Mouse (Mus musculus): ENCODE data around the gene Grrp1. TPM values are rescaled to one million over a fixed set of nuclear protein-coding genes. Genes with fewer than 3 reads are reported as not detected.

The Grrp1 gene
- polyA plus RNA-seq, 1 experiment = not detected

GRCm38 (mm10) chr4:134222793-134223600 lies 30.9 kb downstream of the Grrp1 start:
- H3K4me1 ChIP-seq (ENCODE audit: control insufficient read depth, insufficient read depth, low read length) = no peaks in the 10 kb centered on the region
- H3K4me3 ChIP-seq (ENCODE audit: insufficient read depth, low read length) = no peak overlapping the region
- no peak for TF ChIP-seq POLR2A (IDR thresholded peaks at IDR 0.05; ENCODE audit: borderline replicate concordance, low read depth, low read length)
- no peak for TF ChIP-seq CTCF (IDR thresholded peaks at IDR 0.05; ENCODE audit: low read depth, low read length)
- H3K27ac ChIP-seq (ENCODE audit: insufficient read depth, low read depth, low read length) = no peak overlapping the region

GRCm38 (mm10) chr4:134206488-134207053 lies 47.3 kb downstream of the Grrp1 start:
- Histone ChIP-seq H3K4me1 (ENCODE audit: control insufficient read depth, insufficient read depth, low read length) (peaks cover 3% of the 10 kb centered on the region), H3K27ac (ENCODE audit: insufficient read depth, low read depth, low read length) (no peak overlapping the region), H3K4me3 (ENCODE audit: insufficient read depth, low read length) (no peak overlapping the region)
- no peak for TF ChIP-seq POLR2A (IDR thresholded peaks at IDR 0.05; ENCODE audit: borderline replicate concordance, low read depth, low read length)
- no peak for TF ChIP-seq CTCF (IDR thresholded peaks at IDR 0.05; ENCODE audit: low read depth, low read length)

GRCm38 (mm10) chr4:134203340-134203896 lies 50.5 kb downstream of the Grrp1 start:
- Histone ChIP-seq H3K4me1 (ENCODE audit: control insufficient read depth, insufficient read depth, low read length) (peaks cover 3% of the 10 kb centered on the region), H3K27ac (ENCODE audit: insufficient read depth, low read depth, low read length) (no peak overlapping the region), H3K4me3 (ENCODE audit: insufficient read depth, low read length) (no peak overlapping the region)
- no peak for TF ChIP-seq CTCF (IDR thresholded peaks at IDR 0.05; ENCODE audit: low read depth, low read length)
- no peak for TF ChIP-seq POLR2A (IDR thresholded peaks at IDR 0.05; ENCODE audit: borderline replicate concordance, low read depth, low read length)

GRCm38 (mm10) chr4:134202904-134203303 lies 51.0 kb downstream of the Grrp1 start, which contains the start of gene Gm7534:
Gene Gm7534, minus strand, starts transcription at chr4:134203004.
- no peak within 1 kb of the TSS for H3K4me3 ChIP-seq (ENCODE audit: insufficient read depth, low read length)
- H3K27ac ChIP-seq (ENCODE audit: insufficient read depth, low read depth, low read length) = no peak within 1 kb of the TSS
- peaks cover 3% of the 10 kb centered on the region for H3K4me1 ChIP-seq (ENCODE audit: control insufficient read depth, insufficient read depth, low read length)
- TF ChIP-seq POLR2A (IDR thresholded peaks at IDR 0.05; ENCODE audit: borderline replicate concordance, low read depth, low read length) = no peak

Other genes starting within 250 kb of the Grrp1 start
- 0.23 TPM in 1 of 2 replicates, not detected in the other for gene Lin28a, start 235.3 kb downstream of the Grrp1 start, polyA plus RNA-seq (2012; ENCODE audit: insufficient read depth, insufficient read length, missing spikeins)
- not detected in 2 replicates for gene Zfp683, start 200.3 kb downstream of the Grrp1 start, polyA plus RNA-seq (2012; ENCODE audit: insufficient read depth, insufficient read length, missing spikeins)
- 0.71 and 2.7 TPM in 2 replicates for gene Crybg2, start 193.3 kb downstream of the Grrp1 start, polyA plus RNA-seq (2012; ENCODE audit: insufficient read depth, insufficient read length, missing spikeins)
- 1,130 and 1,142 TPM in 2 replicates for gene Cd52, start 159.0 kb downstream of the Grrp1 start, polyA plus RNA-seq (2012; ENCODE audit: insufficient read depth, insufficient read length, missing spikeins)
- 2.5 and 5.8 TPM in 2 replicates for gene Ubxn11, start 151.5 kb downstream of the Grrp1 start, polyA plus RNA-seq (2012; ENCODE audit: insufficient read depth, insufficient read length, missing spikeins)
- 1,334 and 1,359 TPM in 2 replicates for gene Sh3bgrl3, start 125.3 kb downstream of the Grrp1 start, polyA plus RNA-seq (2012; ENCODE audit: insufficient read depth, insufficient read length, missing spikeins)
- gene Cep85, start 67.0 kb downstream of the Grrp1 start, polyA plus RNA-seq (2012; ENCODE audit: insufficient read depth, insufficient read length, missing spikeins) = 12.5 and 13.9 TPM in 2 replicates
- gene Gm7534, start 51.1 kb downstream of the Grrp1 start, polyA plus RNA-seq (2012; ENCODE audit: insufficient read depth, insufficient read length, missing spikeins) = not detected in 2 replicates
- gene Catsper4, start 26.7 kb downstream of the Grrp1 start, polyA plus RNA-seq (2012; ENCODE audit: insufficient read depth, insufficient read length, missing spikeins) = not detected in 2 replicates
- gene Cnksr1, start 15.7 kb downstream of the Grrp1 start, polyA plus RNA-seq (2012; ENCODE audit: insufficient read depth, insufficient read length, missing spikeins) = not detected in 2 replicates
- gene E130218I03Rik, start 10.4 kb downstream of the Grrp1 start, polyA plus RNA-seq (2012; ENCODE audit: insufficient read depth, insufficient read length, missing spikeins) = not detected in 2 replicates
- gene Zfp593, start 8.5 kb downstream of the Grrp1 start, polyA plus RNA-seq (2012; ENCODE audit: insufficient read depth, insufficient read length, missing spikeins) = 3.9 and 5.3 TPM in 2 replicates
- not detected in 2 replicates for gene Gm30191, start 7.2 kb downstream of the Grrp1 start, polyA plus RNA-seq (2012; ENCODE audit: insufficient read depth, insufficient read length, missing spikeins)
- 12.2 and 15.2 TPM in 2 replicates for gene Pdik1l, start 33.8 kb upstream of the Grrp1 start, polyA plus RNA-seq (2012; ENCODE audit: insufficient read depth, insufficient read length, missing spikeins)
- gene Trim63, start 61.0 kb upstream of the Grrp1 start, polyA plus RNA-seq (2012; ENCODE audit: insufficient read depth, insufficient read length, missing spikeins) = not detected in 2 replicates
- gene Slc30a2, start 89.1 kb upstream of the Grrp1 start, polyA plus RNA-seq (2012; ENCODE audit: insufficient read depth, insufficient read length, missing spikeins) = not detected in 2 replicates
- gene Extl1, start 129.7 kb upstream of the Grrp1 start, polyA plus RNA-seq (2012; ENCODE audit: insufficient read depth, insufficient read length, missing spikeins) = 0.56 TPM in 1 of 2 replicates, not detected in the other
- gene Pafah2, start 142.2 kb upstream of the Grrp1 start, polyA plus RNA-seq (2012; ENCODE audit: insufficient read depth, insufficient read length, missing spikeins) = 6.4 and 8.0 TPM in 2 replicates
- gene Stmn1, start 214.2 kb upstream of the Grrp1 start, polyA plus RNA-seq (2012; ENCODE audit: insufficient read depth, insufficient read length, missing spikeins) = 314 and 367 TPM in 2 replicates
- gene Paqr7, start 242.6 kb upstream of the Grrp1 start, polyA plus RNA-seq (2012; ENCODE audit: insufficient read depth, insufficient read length, missing spikeins) = 37.0 and 41.9 TPM in 2 replicates

All from bone marrow macrophage, adult 2 months (primary cell).